Mouse (Mus musculus) c-Kit-negative CD71-positive TER-119-positive erythroid progenitor cells, embryonic 14.5 days (primary cell): ENCODE results near the gene Haghl.
"Not testable (repeated sequence)": the region's sequence is repeated elsewhere in the genome, so short reads cannot be mapped to it uniquely, and the experiment has no call there.

ENCODE experiments used
- DNase-seq: peaks from one replicate; pipeline ENCODE4 v3.0.0-alpha.2; 2013; ENCODE audit warnings: low read depth, low spot score

The Haghl gene

GRCm38 (mm10) chr17:25818851-25819780 is 33.6 kb upstream of the Haghl start:
- DNase-seq: no peak

- DNase-seq: no peak
These were observed 32.2 kb upstream of the Haghl start for GRCm38 (mm10) chr17:25817662-25818061.

- DNase-seq: no peak
These were observed 28.0 kb upstream of the Haghl start for GRCm38 (mm10) chr17:25813471-25813870.

- DNase-seq: no peak
These were observed 25.4 kb upstream of the Haghl start for GRCm38 (mm10) chr17:25810890-25811289.

- DNase-seq: no peak
These were observed 24.3 kb upstream of the Haghl start for GRCm38 (mm10) chr17:25809606-25810340.

- no peak for DNase-seq
These were observed 23.5 kb upstream of the Haghl start, which contains the start of gene Fbxl16 for GRCm38 (mm10) chr17:25808789-25809605. TSS of gene Fbxl16 (plus strand) at chr17:25809085.

GRCm38 (mm10) chr17:25808028-25808427 is 22.6 kb upstream of the Haghl start:
- DNase-seq: no peak

- DNase-seq: not testable (repeated sequence)
These were observed 22.0 kb upstream of the Haghl start for GRCm38 (mm10) chr17:25807452-25807851.

GRCm38 (mm10) chr17:25806507-25806906 is 21.0 kb upstream of the Haghl start:
- no peak for DNase-seq

GRCm38 (mm10) chr17:25802825-25803517 is 17.5 kb upstream of the Haghl start:
- DNase-seq: no peak

- peak; percentile 44 for DNase-seq
These were observed 15.6 kb upstream of the Haghl start for GRCm38 (mm10) chr17:25801029-25801428.

- DNase-seq: peak; percentile 56
These were observed 11.5 kb upstream of the Haghl start, which contains the start of gene Metrn for GRCm38 (mm10) chr17:25796951-25797369. TSS of gene Metrn (minus strand) at chr17:25797136.

GRCm38 (mm10) chr17:25796211-25796771 is 10.8 kb upstream of the Haghl start:
- no peak for DNase-seq

GRCm38 (mm10) chr17:25795609-25796092 is 10.2 kb upstream of the Haghl start, which contains the start of gene AC134908.4:
TSS of gene AC134908.4 (minus strand) at chr17:25795659.
- no peak for DNase-seq

- no peak for DNase-seq
These were observed 9.5 kb upstream of the Haghl start for GRCm38 (mm10) chr17:25794998-25795397.

- DNase-seq: no peak
These were observed 8.7 kb upstream of the Haghl start for GRCm38 (mm10) chr17:25794197-25794596.

GRCm38 (mm10) chr17:25792615-25793014 is 7.1 kb upstream of the Haghl start, which contains the start of gene Fam173a:
TSS of gene Fam173a (minus strand) at chr17:25792901.
- DNase-seq: no peak

- DNase-seq: peak; percentile 64
These were observed 6.5 kb upstream of the Haghl start for GRCm38 (mm10) chr17:25791843-25792527.

GRCm38 (mm10) chr17:25791320-25791842 is 5.9 kb upstream of the Haghl start:
- no peak for DNase-seq
